Mouse (Mus musculus): Measurements from ENCODE around the gene BC030500.

- TF ChIP-seq CTCF (IDR thresholded peaks at IDR 0.05; ENCODE audit: insufficient read depth, low read depth, low read length) (no peak), POLR2A (IDR thresholded peaks at IDR 0.05; ENCODE audit: insufficient read depth, low read depth, low read length) (no peak)
Measured at GRCm38 (mm10) chr8:58904465-58904864, 7.1 kb upstream of the BC030500 start.

Measured in olfactory bulb, adult 2 months (tissue).